Mouse (Mus musculus): ENCODE results near the gene Syt7.

The Syt7 gene

DNA sequence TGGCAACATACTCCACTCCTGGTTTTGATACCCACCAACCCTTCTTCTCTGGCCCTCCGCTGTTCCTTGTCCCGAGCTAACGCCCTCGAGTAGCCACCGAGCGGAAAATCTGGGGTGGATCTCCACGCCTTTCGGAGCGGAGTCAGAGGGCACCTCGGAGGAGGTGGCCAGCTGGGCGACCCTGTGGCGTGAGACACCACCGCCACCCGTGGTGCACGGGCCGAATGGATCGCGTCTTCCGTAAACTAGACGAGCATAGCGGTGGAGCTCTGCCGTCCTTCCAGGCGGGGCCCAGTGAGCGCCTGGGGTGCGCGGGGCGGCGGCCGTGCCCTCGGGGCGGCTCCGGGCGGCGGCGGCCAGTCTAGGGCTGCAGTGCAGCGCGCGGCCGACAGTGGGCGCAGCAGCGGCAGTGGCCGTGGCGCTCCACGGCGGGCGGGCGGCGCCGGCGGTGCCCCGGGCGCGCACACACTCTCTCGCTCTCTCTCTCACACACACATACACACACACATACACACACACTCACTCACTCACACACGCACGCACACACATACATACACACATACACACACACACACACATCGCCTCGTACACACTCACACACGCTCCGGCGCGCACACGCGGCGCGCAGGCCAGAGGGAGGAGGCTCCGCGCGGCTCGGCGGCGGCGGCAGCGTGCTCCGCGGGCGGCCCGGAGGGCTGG lies at the start of gene Syt7:
Gene Syt7 (plus strand): TSS at position 476 of the 699 bp plus-strand sequence.
- in situ Hi-C loops (cut with MseI, MboI), result loop anchor here in 1 of 2 experiments (5.0 kb wide), 1 partner anchor 41 kb away; no protein-coding TSS in a partner anchor

- in situ Hi-C loops (cut with MseI, MboI), result loop anchor here in 1 of 2 experiments (5.0 kb wide), 1 partner anchor 58 kb away; no protein-coding TSS in a partner anchor
These were observed 49.6 kb upstream of the Syt7 start for GRCm38 (mm10) chr19:10339271-10339670.

DNA sequence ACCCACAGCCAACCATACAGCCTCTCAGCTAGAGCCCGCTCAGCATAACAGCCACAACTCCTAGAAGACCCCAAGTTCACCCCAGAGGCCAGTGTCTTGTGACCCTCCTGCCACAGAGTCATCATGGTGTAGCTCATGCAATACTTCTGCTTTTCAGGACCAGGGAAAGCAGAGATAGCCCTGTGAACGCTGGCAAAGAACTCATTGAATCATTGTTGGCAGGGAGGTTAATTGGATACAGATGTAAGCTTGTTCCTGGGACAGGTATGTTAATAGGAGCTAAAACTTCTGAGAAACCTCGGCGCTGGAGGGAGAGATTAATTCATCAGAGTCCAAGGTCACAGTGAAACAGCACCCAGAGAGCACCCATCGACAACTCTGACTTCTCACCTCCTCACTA lies 48.2 kb upstream of the Syt7 start:
- in situ Hi-C loops (cut with MseI, MboI), result no loop called here

DNA sequence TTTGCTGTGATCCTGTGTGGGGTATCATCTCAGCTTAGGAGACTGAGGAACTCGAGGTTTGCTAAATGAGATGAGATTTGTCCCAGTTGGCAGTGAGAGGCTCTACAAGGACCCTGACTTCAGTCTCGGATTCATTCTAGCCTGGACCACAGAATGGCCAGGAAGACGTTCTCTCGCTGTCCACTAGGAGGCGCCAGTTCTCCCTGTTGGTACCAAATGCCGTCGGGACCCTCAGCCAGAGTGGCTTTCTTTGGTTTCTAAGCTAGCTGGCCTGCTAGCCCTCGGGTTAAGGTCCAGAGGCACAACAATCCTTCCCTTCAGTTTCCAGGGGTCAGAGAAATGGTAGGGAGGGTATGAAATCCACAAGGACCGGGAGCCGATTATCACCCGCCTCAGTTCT lies 47.7 kb upstream of the Syt7 start:
- in situ Hi-C loops (cut with MseI, MboI), result no loop called here

DNA sequence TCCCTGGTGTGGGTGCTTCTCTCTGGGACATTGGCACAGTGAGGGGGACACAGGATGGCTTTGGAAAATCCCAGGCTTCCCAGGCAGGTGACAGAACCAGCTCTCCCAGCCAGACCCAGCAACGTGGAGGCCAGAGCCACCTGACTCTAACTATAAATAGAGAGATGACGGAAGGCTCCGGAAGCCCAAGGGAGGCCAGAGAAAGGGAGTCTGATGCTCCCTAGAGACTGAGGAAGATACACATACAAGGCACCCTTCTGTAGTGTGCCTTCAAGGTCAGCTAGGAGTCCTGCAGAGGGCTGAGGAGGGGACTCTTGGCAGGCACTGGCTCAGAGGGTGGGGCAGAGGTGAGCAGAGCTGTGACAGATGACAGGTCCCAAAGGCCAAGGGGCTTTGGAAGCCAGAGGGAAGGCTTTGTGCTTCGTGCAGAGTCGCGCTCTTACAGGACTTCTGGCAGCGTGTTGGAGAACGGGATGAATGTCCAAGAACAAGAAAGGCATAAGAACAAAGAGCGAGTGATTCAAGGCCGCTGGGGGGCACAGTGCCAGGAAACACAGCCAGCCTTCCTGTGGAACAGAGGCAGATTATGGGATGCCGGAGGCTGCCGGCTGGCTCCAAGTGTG lies 47.0 kb upstream of the Syt7 start:
- in situ Hi-C loops (cut with MseI, MboI), result no loop called here

- in situ Hi-C loops (cut with MseI, MboI), result no loop called here
These were observed 45.0 kb upstream of the Syt7 start for GRCm38 (mm10) chr19:10343866-10344265.

DNA sequence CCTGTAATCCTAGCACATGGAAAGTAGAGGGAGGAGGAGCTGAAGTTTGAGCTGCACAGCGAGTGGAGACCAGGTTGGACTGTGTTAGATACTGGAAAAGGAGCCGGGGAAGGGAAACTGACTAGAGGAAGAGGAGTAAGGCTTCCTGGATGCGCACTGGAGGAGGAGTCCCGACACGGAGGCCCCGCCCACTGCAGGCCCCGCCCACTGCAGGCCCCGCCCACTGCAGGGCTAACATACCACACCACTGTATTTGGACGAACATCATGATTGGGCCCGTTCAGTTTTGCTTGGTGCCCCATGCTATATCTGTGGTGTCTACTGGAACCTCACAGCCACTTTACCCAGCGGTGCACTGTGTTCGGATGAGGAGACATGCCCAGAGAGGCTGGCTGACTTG lies 43.2 kb upstream of the Syt7 start:
- in situ Hi-C loops (cut with MseI, MboI), result loop anchor here in 1 of 2 experiments (5.0 kb wide), 1 partner anchor 42 kb away; the partner anchor contains the start of gene Syt7

DNA sequence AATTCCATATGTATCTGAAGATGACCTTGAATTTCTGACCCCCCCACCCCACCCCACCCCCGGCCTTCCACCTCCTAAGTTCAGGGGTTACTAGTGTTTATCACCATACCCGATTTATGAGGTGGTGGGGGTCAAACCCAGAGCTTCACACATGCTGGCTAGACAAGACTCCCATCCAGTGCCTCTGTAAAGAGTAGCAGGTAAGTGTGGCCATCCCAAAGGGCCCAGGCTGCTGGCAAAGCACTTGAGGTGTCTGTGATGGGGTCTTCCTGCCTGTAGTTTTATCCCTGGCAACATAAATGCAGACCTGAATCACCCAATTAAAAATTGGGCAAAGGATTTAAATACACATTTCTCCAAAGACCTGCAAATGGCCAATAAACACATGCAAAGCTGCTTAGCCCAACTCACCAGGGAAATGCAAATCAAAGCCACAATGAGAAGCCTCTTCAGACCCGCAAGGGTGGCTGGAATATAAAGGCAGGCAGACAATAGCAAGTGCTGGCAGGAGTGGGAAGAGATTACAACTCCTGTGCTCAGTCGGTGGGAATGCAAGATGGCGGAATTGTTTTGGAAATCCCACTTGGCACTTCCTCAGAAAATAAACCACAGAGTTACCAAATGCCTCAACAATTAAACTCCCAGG lies 41.1 kb upstream of the Syt7 start:
- in situ Hi-C loops (cut with MseI, MboI), result loop anchor here in 1 of 2 experiments (5.0 kb wide), 1 partner anchor 40 kb away; the partner anchor contains the start of gene Syt7

DNA sequence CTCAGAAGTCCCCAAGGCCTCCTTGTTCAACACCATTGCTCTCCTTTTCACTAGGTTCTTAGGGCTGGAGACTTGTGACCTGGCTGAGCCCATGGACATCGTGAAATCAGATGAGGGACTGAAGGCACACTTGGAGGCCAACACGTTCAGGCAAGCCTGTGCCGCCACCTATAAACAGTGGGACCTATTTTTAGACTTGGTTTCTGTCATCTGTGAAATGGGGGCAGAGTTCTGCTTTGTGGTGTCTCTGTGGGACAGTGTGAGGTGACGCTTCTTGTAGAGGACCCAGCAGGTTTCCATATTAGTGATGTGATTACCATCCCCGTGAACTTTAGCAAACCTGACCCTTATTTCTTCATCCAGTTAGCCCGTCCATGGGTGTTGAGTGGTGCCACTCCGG lies 36.7 kb upstream of the Syt7 start:
- in situ Hi-C loops (cut with MseI, MboI), result no loop called here

DNA sequence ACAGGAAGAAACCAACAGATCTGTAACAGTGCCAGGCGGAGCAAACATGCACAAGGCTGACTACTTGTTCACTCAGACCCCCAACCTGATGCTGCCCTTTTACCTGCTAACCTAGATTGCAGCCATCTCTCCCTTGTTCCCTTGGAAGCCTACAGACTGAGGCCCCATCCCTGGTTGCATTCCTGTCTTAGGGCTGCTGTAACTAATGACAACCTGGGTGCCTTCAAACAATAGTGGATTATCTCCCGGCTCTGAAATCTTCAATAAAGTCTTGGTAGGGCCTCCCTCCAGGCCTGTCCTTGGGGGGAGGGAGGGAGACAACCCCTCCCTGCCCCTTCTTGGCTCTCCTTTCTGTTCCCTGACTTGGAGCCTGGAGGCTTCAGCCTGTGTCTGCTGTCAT lies 34.1 kb upstream of the Syt7 start:
- in situ Hi-C loops (cut with MseI, MboI), result no loop called here

- in situ Hi-C loops (cut with MseI, MboI), result no loop called here
These were observed 31.9 kb upstream of the Syt7 start for GRCm38 (mm10) chr19:10356845-10357503.

DNA sequence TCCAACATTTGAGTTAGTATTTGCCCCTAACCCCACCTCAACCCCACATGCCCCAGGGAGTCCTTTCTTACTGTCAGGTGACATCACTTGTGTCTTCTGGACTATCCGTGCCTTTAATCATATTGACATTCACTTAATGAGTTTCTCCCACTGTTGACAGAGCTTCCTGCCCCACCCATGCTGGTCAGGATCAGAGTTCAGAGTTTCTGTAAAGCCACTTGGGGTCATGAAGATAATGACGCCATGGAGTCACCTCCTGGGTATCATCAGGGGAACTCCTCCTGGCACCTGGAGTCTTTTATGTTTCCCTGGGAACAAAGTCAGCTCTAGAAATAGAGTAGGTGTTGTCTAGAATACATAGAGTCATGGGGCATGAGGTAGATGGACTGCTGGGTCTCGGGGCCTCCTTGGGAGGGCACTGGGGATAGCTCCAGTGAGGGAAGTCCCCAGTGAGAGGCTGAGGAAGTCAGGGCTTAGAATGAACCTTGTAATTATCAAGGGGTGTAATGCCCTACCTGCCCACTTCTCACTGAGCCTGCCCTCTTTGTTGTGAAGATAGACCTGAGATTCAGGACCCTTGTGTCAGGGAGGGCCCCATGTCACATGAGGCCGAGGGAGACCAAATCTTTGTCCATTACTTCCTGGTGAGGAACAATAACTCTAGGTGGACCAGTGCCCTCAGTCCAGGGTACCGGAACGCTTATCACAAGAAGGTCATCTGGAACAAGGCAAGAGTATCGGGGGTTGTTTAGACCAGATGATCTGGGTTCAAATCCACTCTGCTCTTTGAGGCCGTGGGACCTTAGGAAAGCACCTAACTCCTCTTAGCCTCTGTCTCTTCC lies 29.6 kb upstream of the Syt7 start:
- in situ Hi-C loops (cut with MseI, MboI), result no loop called here

DNA sequence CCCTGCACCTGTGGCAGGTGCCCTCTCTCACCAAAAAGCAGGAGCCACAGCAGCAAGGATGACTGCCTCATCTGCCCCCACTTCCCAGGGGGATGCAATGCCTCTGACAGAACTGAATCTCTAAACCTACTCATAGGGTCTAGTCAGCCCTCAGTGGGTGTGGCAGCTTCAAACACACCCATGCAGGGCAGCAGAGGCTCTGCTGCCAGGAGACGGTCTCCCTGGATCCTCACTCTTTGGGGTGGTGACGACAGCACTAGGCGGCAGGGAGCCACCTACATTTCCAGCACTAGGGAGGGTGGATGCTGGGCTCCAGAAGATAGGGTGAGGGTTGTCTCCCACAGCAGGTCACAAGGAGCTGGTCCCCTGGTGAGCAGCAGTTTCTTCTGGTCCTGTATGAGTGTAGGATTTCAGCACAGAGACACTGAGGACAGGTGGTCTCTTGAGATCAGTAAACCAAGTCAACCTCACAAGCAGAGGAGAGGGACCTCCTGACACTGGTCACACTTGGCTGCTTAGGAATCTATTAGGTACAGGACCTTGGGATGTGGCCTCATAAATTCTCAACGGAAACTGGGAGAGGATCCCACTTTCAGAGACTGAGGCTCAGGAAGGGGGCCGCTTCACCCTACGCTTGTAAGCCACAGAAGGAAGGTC lies 26.3 kb upstream of the Syt7 start:
- in situ Hi-C loops (cut with MseI, MboI), result no loop called here

DNA sequence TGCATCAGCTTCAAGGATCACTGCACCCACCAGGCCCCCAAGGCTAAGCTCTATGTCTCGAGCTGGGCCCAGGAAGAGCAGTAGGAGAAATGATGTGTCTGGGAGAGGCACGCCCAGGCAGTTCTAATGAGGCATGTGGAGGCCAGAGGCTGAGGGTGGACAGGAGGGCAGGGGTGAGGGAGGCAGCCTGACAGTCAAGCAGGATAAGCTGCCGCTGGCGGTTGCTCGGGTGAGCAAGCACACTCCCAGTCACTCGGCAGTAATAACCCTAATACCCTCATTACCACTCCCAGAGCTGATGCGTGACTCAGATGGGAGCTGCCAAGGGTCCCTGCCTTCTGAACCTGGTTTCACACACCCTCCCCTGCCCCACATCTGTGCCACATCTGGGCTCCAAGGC lies 25.0 kb upstream of the Syt7 start:
- in situ Hi-C loops (cut with MseI, MboI), result no loop called here

DNA sequence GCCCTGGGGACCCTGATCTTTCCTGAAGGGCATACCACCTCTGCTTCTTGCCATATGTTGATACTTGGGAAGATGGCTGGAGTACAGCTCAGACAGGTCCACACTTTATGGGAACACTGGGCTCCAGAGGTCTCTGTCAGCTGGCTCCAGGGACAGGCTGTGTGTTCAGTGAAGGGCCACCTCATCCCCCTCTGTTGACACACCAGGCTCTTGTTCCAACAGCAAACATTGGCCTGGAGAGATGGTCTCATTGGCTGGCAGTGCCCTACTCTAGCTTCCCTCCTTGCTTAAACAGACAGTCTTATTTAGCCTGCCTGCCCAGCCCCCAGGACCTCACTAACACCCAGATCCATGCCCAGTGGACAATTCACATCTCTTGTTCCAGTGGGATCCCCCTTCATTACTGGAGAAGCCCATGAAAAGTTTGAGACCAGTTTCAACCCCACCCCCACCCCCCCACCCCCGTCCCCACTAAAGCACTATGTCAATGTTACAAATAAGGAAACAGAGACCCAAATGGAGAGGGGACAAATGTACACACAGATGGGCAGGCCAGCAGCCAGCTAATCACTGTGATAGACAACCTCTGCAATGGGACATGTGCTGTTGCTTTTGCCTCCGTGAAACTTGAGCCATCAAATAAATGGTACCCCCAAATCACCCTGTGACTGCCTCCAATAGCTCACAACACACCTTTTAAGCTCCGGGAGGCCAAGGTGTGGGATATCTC lies 22.6 kb upstream of the Syt7 start:
- in situ Hi-C loops (cut with MseI, MboI), result no loop called here

GRCm38 (mm10) chr19:10367802-10368201 lies 21.1 kb upstream of the Syt7 start:
- in situ Hi-C loops (cut with MseI, MboI), result no loop called here

DNA sequence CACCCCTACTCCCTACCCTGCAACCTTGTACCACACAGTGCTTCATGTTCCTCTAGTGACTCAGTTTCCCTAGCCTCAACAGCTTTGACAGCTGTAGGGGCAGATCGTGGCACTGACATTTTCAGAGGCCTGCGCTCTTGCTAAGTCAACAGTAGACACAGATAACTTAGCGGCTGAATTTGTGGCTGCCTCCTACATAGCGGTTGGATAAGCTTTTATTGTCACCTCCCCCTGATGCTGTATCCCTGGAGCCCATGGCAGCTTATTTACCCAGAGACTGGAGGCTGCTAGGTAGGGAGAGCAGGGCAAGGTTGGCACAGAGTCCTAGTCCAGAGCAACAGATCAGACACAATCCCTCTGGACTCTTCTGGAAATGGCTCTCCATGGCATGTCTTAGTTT lies 19.0 kb upstream of the Syt7 start:
- in situ Hi-C loops (cut with MseI, MboI), result no loop called here

- in situ Hi-C loops (cut with MseI, MboI), result no loop called here
These were observed 15.7 kb upstream of the Syt7 start for GRCm38 (mm10) chr19:10373191-10373590.

DNA sequence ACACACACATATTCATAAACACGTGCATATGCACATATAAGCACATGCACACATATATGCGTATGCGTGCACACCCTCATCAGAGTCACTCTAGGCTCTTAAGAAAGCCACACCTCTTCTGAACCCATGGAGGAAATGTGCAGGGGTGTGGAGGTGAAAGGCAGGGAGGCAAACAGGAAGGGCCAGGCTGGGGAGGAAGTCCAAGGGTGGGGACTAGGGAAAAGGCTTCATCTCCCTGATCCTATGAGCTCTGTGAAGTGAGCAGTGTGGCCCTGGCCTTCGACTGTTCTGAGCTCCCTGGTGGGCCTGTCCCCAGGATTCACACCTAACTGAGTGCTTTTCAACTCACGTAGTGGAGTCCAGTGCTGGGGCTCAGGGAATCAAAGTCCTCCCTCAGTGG lies 13.6 kb upstream of the Syt7 start:
- in situ Hi-C loops (cut with MseI, MboI), result no loop called here

- in situ Hi-C loops (cut with MseI, MboI), result no loop called here
These were observed 8.9 kb upstream of the Syt7 start for GRCm38 (mm10) chr19:10379978-10380377.

Data from mouse trophoblast stem cell (cell line).